Comparison of ENCODE assay signal across 20 mouse cellular contexts in the genomic region with DNA sequence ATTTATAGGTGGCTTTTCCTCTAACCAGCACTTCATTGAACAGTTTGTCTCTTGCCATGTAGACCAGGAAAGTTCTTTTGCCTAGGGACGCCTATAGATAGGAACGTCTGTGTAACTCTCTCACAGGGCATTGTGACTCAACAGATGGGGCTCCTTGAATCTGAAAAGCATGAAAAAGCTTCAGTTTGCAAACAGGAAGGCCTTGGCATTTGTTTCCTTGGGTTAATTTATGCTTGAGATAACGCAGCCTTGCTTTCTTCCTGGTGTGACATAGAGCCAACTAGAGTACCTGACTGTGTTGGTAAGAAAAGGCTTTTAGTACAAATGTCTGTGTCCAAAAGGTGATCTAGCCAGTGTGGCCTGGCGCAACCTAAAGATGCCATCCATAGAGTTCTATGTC.
"Had no signal": no experiment of that assay in that cellular context is flagged by ENCODE, and none has a peak within 500 bp of the region (broad histone marks: within the 10 kb centered on the region; RNA-seq: fewer than 3 reads in every experiment).

No protein-coding gene starts in this region.

- H3K4me3 ChIP-seq: left cerebral cortex, adult 2 months; midbrain, embryonic 12.5 days; midbrain, embryonic 15.5 days; neural tube, embryonic 12.5 days; neural tube, embryonic 15.5 days had no signal

- H3K9ac ChIP-seq: liver, embryonic 14.5 days; lung, embryonic 14.5 days; midbrain, embryonic 12.5 days; midbrain, embryonic 15.5 days; neural tube, embryonic 12.5 days; neural tube, embryonic 15.5 days had no signal

- ATAC-seq: intestine, embryonic 16.5 days; lung, postnatal 0 days; midbrain, embryonic 15.5 days had no signal

- H3K4me2 ChIP-seq: lung, embryonic 14.5 days; midbrain, embryonic 12.5 days; midbrain, embryonic 15.5 days; neural tube, embryonic 12.5 days; neural tube, embryonic 15.5 days had no signal

- DNase-seq: kidney, adult 18-20 months; kidney, postnatal 10 days; kidney, postnatal 36 days; layer of hippocampus, postnatal 36 days; lung, embryonic 14.5 days; right cerebral cortex, adult 18-20 months; right cerebral cortex, postnatal 14 days; right cerebral cortex, postnatal 4 days; thymus, adult 2 months; thymus, postnatal 14 days had no signal

- H3K9me3 ChIP-seq: midbrain, embryonic 12.5 days; midbrain, embryonic 15.5 days; neural tube, embryonic 12.5 days; neural tube, embryonic 15.5 days had no signal

- H3K27me3 ChIP-seq: midbrain, embryonic 12.5 days; midbrain, embryonic 15.5 days; neural tube, embryonic 12.5 days; neural tube, embryonic 15.5 days had no signal

- H3K27ac ChIP-seq: left cerebral cortex, adult 2 months; liver, embryonic 14.5 days; macrophage; midbrain, embryonic 12.5 days; midbrain, embryonic 15.5 days; neural tube, embryonic 12.5 days; neural tube, embryonic 15.5 days; stomach, postnatal 0 days had no signal
